Mouse (Mus musculus) cortical plate, adult 2 months (tissue): ENCODE measurements at regions not wholly inside any gene's neighbourhood (a gene's known extent, or its start where the extent isn't known, plus 50 kb on each side); places are given as distances from the start of the nearest gene placed in this dataset.

ENCODE experiments used
- CTCF ChIP-seq: fragments of 200-500 bp; IDR thresholded peaks from 2 replicates; pipeline ENCODE4 v1.5.1; 2011; ENCODE audit warnings: mild to moderate bottlenecking, control low read depth, low read length; ENCODE audit not compliant: insufficient read depth; ENCODE audit errors: extremely low read depth
- POLR2A ChIP-seq: fragments of 200-500 bp; IDR thresholded peaks from 2 replicates; pipeline ENCODE4 v1.6.1; 2011; ENCODE audit warnings: mild to moderate bottlenecking, low read length, control low read depth; ENCODE audit not compliant: insufficient read depth; ENCODE audit errors: extremely low read depth

GRCm38 (mm10) chr5:82356336-82356735 lies 998.7 kb downstream of the Tecrl start:
- TF ChIP-seq CTCF, result no peak
- no peak for TF ChIP-seq POLR2A
